Mouse (Mus musculus) heart, postnatal 36 days (tissue): ENCODE data around the gene Suds3. TPM values are rescaled to one million over a fixed set of nuclear protein-coding genes. Genes with fewer than 3 reads are reported as not detected.

Experiments used
- DNase-seq, 2 experiments: peaks; one replicate each; pipeline ENCODE4 v3.0.0; 2021 to 2022
- intact Hi-C: fragments of 180-260 bp; cut with DNase I; formaldehyde crosslinking; loops from one replicate; pipeline ENCODE4 v1.15.1; 2025
- total RNA-seq, 2 experiments: library from RNA; stranded (reverse); gene quantifications; 2 replicates each; pipeline ENCODE4 v1.2.3; 2021

Gene Suds3
- total RNA-seq, 2 experiments from 2014 or later: 89.7 to 97.2 TPM

DNA sequence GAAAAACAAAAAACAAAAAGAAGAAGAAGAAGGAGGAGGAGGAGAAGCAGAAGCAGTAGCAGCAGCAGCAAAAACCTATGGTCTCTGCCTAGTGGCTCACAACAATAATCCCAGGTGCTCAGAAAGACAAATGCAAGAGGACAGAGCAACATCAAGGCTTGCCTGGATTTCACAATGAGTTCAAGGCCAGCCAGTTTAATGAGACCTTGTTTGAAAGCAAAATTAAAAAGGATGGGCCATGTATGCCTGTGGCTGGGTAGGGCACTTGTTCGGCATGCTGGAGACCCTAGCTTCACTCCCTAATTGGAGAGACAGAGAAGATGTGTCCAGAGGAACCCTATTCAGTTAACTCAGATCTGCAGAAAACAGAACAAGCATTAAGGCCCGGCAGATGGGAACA lies 1.3 kb upstream of the Suds3 start:
- peak in 1 of 2 experiments; percentile 16 for DNase-seq
- intact Hi-C loops: loop anchor here (2.0 to 5.0 kb wide), 6 partner anchors 28 to 378 kb away; partner anchors contain the start of genes Pebp1, Rfc5 and Wsb2

DNA sequence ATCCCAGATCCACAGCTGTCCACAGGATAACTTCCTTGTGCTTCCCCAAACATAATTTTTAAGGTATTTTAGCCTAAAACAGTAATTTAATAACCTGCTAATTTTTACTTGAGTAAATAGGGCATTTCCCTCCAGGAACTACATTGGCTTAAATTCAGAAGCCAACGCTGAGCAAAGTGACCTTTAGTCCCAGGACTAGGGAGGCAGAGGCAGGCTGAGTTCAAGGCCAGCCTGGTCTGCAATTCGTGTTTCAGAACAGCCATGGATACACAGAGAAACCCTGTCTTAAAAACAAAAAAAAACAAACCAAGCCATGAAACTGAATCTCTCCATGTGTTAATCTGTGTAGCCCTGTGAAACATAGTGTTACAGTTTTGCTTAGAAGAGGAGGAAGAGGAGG lies 747 bp upstream of the Suds3 start:
- DNase-seq: no peak
- intact Hi-C loops: loop anchor here (2.0 to 5.0 kb wide), 6 partner anchors 28 to 378 kb away; partner anchors contain the start of genes Pebp1, Rfc5 and Wsb2

DNA sequence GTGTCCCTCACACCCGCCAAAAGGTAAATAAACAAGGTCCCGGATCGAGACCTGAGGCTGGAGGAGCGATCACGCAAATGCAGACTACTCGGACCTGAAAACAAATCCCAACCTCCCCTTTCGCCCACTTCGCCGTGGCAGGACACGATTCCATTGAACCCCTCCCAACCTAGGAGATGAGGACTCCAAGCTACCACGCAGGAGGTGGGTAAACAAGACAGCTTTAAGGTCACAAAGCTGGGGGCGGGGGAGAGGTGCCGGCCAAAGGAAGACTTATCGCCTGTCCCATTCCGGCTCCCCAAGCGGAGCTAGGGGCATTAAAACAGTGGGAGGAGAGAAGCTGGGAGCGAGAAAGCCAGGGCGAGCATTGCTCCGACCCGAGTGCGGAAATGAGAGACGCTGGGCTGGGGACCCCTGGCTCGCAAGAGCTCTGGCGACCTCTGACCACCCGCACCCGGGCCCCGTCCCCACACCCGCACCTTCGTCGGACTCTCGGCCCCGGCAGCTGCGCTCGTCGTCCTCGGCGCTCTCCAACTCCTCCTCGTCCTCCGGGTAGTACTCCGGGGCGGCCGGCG lies 633 bp downstream of the Suds3 start:
- DNase-seq: peak; percentile 38 to 46
- intact Hi-C loops: loop anchor here (5.0 kb wide), 4 partner anchors 172 to 272 kb away; partner anchors contain the start of genes Pebp1, Rfc5 and Wsb2

DNA sequence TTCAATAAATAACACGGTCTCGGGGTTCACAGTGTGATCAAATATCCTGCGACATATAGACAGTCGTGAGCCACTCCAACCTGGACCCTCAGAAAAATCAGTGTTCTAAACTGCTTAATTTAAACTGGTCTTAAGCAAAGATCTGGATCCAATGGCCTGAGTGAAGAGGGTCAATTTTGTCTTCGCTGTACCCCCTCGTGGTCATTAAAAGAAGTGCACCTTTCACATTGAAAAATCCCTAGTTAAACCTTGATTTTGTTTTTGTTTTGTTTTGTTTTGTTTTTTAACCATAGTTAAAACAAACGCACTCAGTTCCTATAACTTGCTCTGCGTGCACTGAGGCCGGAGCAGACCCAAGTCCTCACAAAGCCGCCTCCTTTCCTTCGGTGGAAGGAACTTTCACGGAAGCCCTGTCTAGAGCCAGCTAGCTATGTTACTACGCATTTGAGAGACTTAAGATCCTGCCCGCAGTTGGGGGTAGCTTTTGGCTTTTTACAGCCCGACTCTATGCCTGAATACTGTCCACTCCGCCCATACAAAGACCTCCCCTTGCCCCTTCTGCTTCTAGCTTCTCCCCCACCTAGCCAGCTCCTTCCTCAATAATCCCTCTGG lies 1.2 kb downstream of the Suds3 start:
- intact Hi-C loops: loop anchor here (5.0 kb wide), 4 partner anchors 173 to 273 kb away; partner anchors contain the start of genes Pebp1, Rfc5 and Wsb2
- peak in 1 of 2 experiments; percentile 25 for DNase-seq

DNA sequence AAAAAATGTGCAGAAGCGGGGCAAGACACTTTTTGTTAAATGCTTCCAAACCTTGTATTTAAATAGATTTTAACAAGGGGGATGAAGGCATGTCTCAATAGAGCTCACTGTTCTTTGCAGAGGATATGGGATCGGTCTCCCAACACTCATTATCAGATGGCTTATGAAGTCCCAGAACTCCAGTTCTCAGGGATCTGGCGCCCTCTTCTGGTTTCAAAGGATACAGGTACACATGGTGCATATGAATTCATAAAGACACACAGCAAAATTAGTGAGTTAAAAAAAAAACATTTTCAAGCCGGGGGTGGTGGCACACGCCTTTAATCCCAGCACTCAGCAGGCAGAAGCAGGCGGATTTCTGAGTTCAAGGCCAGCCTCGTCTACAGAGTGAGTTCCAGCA lies 2.6 kb downstream of the Suds3 start:
- intact Hi-C loops: no loop called here
- no peak for DNase-seq

DNA sequence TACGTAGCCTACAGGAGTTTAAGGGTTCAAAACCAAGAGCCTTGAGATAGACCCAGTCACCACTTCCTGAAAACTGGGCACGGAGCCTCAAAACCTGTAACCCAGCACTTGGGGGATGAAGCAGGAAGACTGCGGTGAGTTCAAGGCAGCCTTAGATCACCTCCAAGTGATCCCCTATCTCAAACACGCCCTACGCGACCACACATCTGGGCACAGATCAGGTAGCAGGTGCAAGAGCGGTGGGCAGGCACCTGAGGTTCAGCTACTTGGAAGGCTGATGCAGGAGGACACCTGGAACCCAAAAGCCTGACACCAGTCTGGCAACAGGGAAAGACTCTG lies 4.2 kb downstream of the Suds3 start:
- intact Hi-C loops: no loop called here
- DNase-seq: no peak

DNA sequence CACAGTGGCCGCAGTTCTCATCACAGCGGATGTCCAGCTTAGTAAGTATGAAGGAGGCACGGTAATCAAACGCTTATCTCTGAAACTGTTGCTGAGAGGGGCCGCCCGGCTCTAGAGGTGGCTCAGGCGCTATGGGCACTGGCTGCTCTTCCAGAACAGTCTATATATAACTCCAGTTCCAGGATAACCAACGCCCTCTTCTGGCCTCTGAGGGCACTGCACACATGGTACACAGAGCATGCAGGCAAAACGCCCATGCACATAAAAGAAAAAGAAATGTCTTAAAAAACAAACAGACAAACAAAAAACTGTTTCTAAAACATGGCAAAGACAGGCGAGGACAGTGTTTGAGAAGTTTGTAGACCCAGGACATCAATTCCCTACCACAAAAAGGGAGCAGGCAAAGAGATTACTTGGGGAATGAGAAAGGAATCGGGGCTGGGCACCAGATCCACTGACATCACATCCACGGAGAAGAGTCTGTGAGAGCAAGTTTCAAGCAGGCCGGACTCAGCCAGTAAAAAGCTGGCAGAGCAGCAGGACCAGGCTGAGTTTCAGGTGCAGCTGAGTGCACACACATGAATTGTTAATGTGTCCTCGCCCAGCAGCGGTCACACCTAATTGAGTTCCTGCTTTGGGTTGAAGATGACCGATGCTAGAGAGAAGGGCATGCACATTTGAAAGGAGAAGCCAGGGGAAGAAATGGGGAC lies 4.7 kb downstream of the Suds3 start:
- DNase-seq: no peak
- intact Hi-C loops: no loop called here

DNA sequence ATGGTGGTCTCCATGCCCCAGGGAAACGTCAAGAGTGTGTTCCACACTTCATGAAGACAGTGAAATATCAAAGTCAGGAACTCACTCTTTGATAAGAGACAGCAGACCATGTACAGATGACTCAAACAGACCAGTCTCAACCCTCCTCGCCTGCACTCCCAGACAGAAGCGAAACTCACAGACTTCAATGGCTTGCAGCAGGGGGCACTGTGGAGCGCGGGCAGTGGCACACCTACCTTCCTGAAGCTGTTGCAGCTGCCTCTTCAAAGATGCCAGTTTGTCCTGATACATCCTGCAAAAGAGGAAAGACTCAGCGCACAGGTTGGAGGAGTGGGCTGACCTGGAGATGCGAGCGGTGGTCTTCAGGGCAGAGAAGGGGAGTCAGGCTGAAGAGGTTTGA lies 6.4 kb downstream of the Suds3 start:
- no peak for DNase-seq
- intact Hi-C loops: no loop called here

DNA sequence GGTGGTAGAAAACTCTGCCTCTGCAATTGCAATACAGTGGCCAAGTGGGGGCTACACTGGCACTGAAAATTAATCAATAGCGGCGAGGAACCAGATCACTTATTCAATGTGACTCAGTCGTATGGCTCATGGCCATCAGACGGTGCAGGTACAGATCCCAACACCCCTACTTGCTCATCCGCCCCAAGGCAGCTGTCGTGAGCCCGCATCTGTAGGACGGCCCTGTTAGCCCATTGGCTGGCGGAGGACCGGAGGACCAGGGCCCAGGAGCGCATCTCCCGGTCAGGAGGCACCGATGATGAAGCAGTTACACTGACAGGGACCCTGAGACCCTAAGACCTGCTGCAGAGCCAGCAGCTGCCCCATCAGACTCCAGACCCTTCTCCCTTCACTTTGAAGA lies 7.2 kb downstream of the Suds3 start:
- DNase-seq: no peak
- intact Hi-C loops: no loop called here

- DNase-seq: no peak
- intact Hi-C loops: no loop called here
Observed at GRCm38 (mm10) chr5:117108292-117108691, 7.6 kb downstream of the Suds3 start.

GRCm38 (mm10) chr5:117105761-117106160 lies 10.2 kb downstream of the Suds3 start:
- intact Hi-C loops: no loop called here
- DNase-seq: no peak

DNA sequence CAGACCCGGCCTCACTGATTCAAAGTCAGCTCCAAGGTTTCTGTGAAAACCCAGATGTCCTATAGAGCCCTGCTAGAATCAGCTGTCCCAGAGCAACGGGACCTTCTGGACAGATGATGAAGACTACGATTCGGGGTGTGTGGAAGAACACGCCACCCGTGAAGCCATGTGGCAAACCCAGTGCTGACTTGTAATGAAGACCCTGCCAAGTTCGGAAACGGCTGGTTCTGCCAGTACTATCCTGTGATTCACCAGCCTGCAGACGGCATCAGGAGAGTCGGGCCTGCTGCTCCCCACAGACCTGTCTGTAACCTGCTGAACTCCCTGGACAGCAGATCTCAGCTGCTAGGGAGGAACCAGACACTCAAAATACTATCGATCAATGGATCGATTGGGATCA lies 11.6 kb downstream of the Suds3 start:
- intact Hi-C loops: no loop called here

GRCm38 (mm10) chr5:117103194-117103929 lies 12.6 kb downstream of the Suds3 start:
- no peak for DNase-seq
- intact Hi-C loops: no loop called here

More for the DNA sequence above, 11.6 kb downstream of the Suds3 start:
- DNase-seq: no peak

DNA sequence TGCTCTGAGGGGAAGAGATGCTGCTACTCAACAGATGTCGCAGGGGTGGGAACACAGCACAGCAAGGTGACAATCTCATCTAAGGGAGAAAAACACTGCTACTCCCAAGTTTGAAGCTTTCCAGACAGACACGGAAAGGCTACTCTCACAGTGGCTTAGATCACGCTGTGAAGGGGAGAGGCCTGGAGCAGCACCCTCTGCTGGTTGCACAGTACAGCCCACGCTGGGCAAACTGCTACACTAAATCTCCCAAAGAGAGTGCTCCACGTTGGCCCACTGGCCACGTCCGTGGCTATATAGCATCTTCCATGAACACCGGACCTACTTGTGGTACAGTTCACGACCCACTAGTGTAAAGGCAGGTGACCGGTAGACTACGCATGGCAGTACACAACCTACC lies 16.2 kb downstream of the Suds3 start:
- DNase-seq: no peak
- intact Hi-C loops: loop anchor here (10.0 kb wide), 1 partner anchor 975 kb away; no protein-coding TSS in a partner anchor

DNA sequence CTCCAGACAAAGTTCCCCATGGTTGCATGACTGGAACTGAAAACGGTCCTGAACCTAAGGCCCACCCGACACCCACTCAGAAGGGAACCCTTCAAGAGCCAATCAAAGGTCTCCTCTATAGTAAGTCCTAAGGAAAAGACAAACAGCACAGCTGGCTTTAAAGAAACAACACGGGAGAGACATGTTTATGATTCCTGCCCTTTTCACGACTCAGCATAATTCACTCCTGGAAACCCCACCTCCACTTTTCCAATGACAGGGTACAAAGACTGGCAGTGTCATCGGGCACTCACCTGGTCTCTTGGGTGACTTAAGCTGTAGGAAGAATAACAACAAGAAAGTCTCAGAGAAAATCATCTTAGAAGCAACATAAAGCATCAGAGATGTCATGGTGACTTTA lies 16.9 kb downstream of the Suds3 start:
- intact Hi-C loops: loop anchor here (10.0 kb wide), 1 partner anchor 974 kb away; no protein-coding TSS in a partner anchor
- DNase-seq: no peak

- DNase-seq: peak; percentile 45 to 52
- intact Hi-C loops: loop anchor here (10.0 kb wide), 1 partner anchor 972 kb away; no protein-coding TSS in a partner anchor
Observed at GRCm38 (mm10) chr5:117096716-117097115, 19.2 kb downstream of the Suds3 start.

DNA sequence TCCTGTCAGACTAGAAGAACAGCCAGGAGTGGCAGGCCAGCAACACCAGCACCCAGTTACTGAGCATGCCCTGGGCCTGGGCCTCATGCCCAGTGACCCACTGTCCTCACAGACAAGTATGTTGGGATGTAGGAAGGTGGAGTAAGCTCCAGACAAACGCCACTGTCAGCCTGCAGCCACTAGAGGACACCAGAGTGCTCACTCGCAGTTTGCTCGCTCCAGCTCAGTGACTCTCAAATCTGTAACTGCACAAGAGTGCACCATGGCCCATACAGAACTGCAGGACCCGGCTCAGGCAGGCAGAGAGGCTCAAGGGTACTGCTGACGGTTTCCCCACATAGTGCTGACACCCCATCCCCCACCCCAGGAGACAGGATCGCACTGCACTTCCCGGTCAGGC lies 21.5 kb downstream of the Suds3 start:
- DNase-seq: peak; percentile 15 to 32
- intact Hi-C loops: loop anchor here (10.0 kb wide), 1 partner anchor 970 kb away; no protein-coding TSS in a partner anchor

DNA sequence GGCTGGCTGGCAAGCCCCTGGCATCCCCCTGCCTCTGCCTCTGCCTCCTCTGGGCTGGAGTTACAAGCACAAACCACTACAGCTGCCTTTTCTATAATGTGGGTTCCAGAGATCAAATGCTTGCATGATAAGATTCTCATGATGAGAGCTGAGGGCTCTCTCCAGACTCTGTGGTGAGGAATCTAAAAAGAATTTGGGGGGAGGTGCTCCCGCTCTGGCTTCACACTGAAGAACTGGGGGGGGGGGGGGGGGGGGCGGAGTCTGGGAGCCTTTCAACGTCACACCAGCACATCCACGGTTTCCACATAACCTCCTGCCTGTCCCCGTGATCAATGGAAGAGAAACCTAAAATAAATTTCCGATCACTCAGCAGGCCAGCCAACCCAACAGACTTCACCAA lies 26.1 kb downstream of the Suds3 start:
- intact Hi-C loops: loop anchor here (10.0 kb wide), 1 partner anchor 965 kb away; no protein-coding TSS in a partner anchor
- DNase-seq: no peak

- no peak for DNase-seq
- intact Hi-C loops: no loop called here
Observed at GRCm38 (mm10) chr5:117089147-117089546, 26.8 kb downstream of the Suds3 start.

GRCm38 (mm10) chr5:117087718-117088117 lies 28.2 kb downstream of the Suds3 start:
- DNase-seq: no peak
- intact Hi-C loops: no loop called here

DNA sequence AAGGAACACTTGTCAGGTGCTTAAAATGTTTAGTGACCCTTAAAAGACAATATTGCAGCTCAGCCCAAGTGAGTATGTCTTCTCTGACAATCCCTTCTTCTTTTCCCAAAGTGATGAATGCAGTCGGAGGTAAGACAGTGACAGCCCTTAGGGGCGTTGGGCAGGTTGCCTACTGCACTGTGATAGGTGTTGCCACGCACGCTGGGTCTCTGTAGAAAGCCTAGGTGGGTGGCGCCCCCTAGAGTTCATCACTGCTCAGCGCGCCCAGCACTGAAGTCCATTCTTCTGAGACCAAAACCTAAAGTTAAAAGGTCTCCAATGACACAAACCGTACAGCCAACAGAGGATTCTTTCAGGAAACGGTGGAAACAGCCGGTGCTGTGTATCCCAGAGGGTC lies 46.4 kb downstream of the Suds3 start:
- peak; percentile 23 to 47 for DNase-seq
- intact Hi-C loops: loop anchor here (1.0 to 10.0 kb wide), 3 partner anchors 175 to 945 kb away; no protein-coding TSS in a partner anchor
